Mouse (Mus musculus) thymus, postnatal 10 days (tissue): ENCODE results near the gene Vmn2r33.
"Not testable (repeated sequence)": the region's sequence is repeated elsewhere in the genome, so short reads cannot be mapped to it uniquely, and the experiment has no call there.

ENCODE experiments used
- DNase-seq, 2 experiments: peaks; one replicate each; pipeline ENCODE4 v3.0.0; 2021; ENCODE audit warnings: low spot score in 2 of 2

Gene Vmn2r33

DNA sequence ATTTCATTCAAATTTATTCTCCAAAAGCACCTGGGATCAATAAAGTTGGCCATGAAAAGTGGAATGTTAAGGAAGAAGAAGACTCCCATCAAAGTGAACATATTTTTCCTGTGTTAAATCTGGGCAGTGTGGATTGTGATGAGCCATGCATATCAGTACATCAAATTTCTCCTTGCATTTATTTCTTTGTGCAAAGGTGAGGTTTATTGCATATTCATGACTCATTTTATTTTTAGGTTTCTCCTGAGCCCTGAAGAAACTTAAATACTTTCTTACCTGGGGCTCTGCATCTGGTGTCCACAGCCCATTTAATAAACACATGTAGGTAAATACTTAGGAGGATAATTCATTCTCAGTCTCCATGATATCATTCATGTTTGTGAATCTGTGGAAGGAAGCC, at the start of gene Vmn2r33:
Gene Vmn2r33 (minus strand): TSS at position 101 of the 400 bp plus-strand sequence.
- not testable (repeated sequence) for DNase-seq
